Mouse (Mus musculus) heart, embryonic 14.5 days (tissue): ENCODE results near the gene Aamdc. TPM values are rescaled to one million over a fixed set of nuclear protein-coding genes. Genes with fewer than 3 reads are reported as not detected.

Experiments used
- ATAC-seq: fragments of 200-750 bp; cut with Nextera tagmentation; 2 replicates; pipeline ENCODE4 v1.8.0; 2017; ENCODE audit warnings: low read depth, moderate TSS enrichment; ENCODE audit not compliant: insufficient number of reproducible peaks, insufficient read depth, low FRiP score
- H3K27ac ChIP-seq, 2 experiments: fragments of 200-500 bp in 1 of 2; fragments of 300-500 bp in 1 of 2; sonication (generic) in 1 of 2; replicated peaks in 1 of 2; 2 replicates each; pipeline ENCODE4 v1.5.1; 2012 to 2014; ENCODE audit warnings: low read depth in 2 of 2, low read length in 2 of 2, control low read depth in 1 of 2, mild to moderate bottlenecking in 1 of 2, mixed read lengths in 1 of 2; ENCODE audit not compliant: control insufficient read depth in 1 of 2, insufficient read depth in 1 of 2
- H3K27me3 ChIP-seq: fragments of 300-500 bp; sonication (generic); 2 replicates; pipeline ENCODE4 v1.6.1; 2014; ENCODE audit warnings: mild to moderate bottlenecking, low read length, control low read depth; ENCODE audit not compliant: control insufficient read depth, insufficient read depth
- H3K36me3 ChIP-seq: fragments of 300-500 bp; sonication (generic); 2 replicates; pipeline ENCODE4 v1.6.1; 2014; ENCODE audit warnings: mild to moderate bottlenecking, control low read depth, low read length, mixed read lengths; ENCODE audit not compliant: control insufficient read depth, insufficient read depth
- H3K4me1 ChIP-seq, 2 experiments: fragments of 200-500 bp in 1 of 2; fragments of 300-500 bp in 1 of 2; sonication (generic) in 1 of 2; 2 replicates each; pipeline ENCODE4 v1.6.1; 2012 to 2014; ENCODE audit warnings: low read length in 2 of 2, control low read depth in 1 of 2, mixed read lengths in 1 of 2; ENCODE audit not compliant: control insufficient read depth in 2 of 2, insufficient read depth in 2 of 2
- H3K4me2 ChIP-seq: fragments of 300-500 bp; sonication (generic); 2 replicates; pipeline ENCODE4 v1.6.1; 2014; ENCODE audit warnings: mild to moderate bottlenecking, low read length
- H3K4me3 ChIP-seq, 2 experiments: fragments of 200-500 bp in 1 of 2; fragments of 300-500 bp in 1 of 2; sonication (generic) in 1 of 2; 2 replicates each; pipeline ENCODE4 v1.5.1; 2012 to 2014; ENCODE audit warnings: low read length in 2 of 2, mild to moderate bottlenecking in 2 of 2, control low read depth in 1 of 2, low read depth in 1 of 2, moderate library complexity in 1 of 2; ENCODE audit not compliant: control insufficient read depth in 1 of 2, insufficient read depth in 1 of 2
- H3K9ac ChIP-seq: fragments of 300-500 bp; sonication (generic); 2 replicates; pipeline ENCODE4 v1.6.1; 2014; ENCODE audit warnings: mild to moderate bottlenecking, low read length
- H3K9me3 ChIP-seq: fragments of 300-500 bp; sonication (generic); 2 replicates; pipeline ENCODE4 v1.6.1; 2016; ENCODE audit warnings: low read length, control low read depth; ENCODE audit not compliant: control insufficient read depth
- WGBS: fragments of 180-500 bp; shearing (Covaris S2); extraction: QIAGEN DNeasy Blood & Tissue Kit; methylation state at CpG from one replicate; pipeline ENCODE4 v1.1.7; 2014; 5-methylcytosine and 5-hydroxymethylcytosine counted together
- polyA plus RNA-seq: library from polyadenylated mRNA; unstranded; fragments of >200 nt; fragmentation: Nextera tagmentation; extraction: Ambion mirVana; gene quantifications from 2 replicates; pipeline ENCODE4 v1.2.1, GENCODE M21; 2014

Gene Aamdc
- polyA plus RNA-seq, 1 experiment from 2014 or later, result 58.3 TPM

GRCm38 (mm10) chr7:97569372-97569771 is 9.9 kb downstream of the Aamdc start:
- Histone ChIP-seq H3K4me2 (no peak overlapping the region), H3K27ac (no peak overlapping the region), H3K4me3 (no peak overlapping the region), H3K27me3 (no peaks in the 10 kb centered on the region), H3K9ac (no peak overlapping the region), H3K9me3 (no peaks in the 10 kb centered on the region), H3K4me1 (no peaks in the 10 kb centered on the region), H3K36me3 (peaks cover 6% of the 10 kb centered on the region; the same call in 1 of the 2 replicates)
- no peak for ATAC-seq
- WGBS, result 70% methylated on average over 4 of the region's 4 CpGs

GRCm38 (mm10) chr7:97563576-97563975 is 15.7 kb downstream of the Aamdc start:
- no peak overlapping the region for H3K4me2 ChIP-seq
- H3K36me3 ChIP-seq, result peaks cover 4% of the 10 kb centered on the region; the same call in 1 of the 2 replicates
- 76% methylated on average over 2 of the region's 2 CpGs for WGBS
- ATAC-seq, result no peak
- H3K27ac ChIP-seq, result no peak overlapping the region
- no peaks in the 10 kb centered on the region for H3K27me3 ChIP-seq
- no peak overlapping the region for H3K9ac ChIP-seq
- H3K9me3 ChIP-seq, result no peaks in the 10 kb centered on the region
- H3K4me3 ChIP-seq, result no peak overlapping the region
- no peaks in the 10 kb centered on the region for H3K4me1 ChIP-seq

- H3K36me3 ChIP-seq, result peaks cover 6% of the 10 kb centered on the region; the same call in 1 of the 2 replicates
- no peak for ATAC-seq
- H3K9ac ChIP-seq, result no peak overlapping the region
- no peaks in the 10 kb centered on the region for H3K9me3 ChIP-seq
- H3K4me2 ChIP-seq, result no peak overlapping the region
- H3K27ac ChIP-seq, result no peak overlapping the region
- WGBS, result 75% methylated on average over 9 of the region's 9 CpGs
- H3K4me3 ChIP-seq, result no peak overlapping the region
- H3K4me1 ChIP-seq, result no peaks in the 10 kb centered on the region
- H3K27me3 ChIP-seq, result no peaks in the 10 kb centered on the region
Observed at GRCm38 (mm10) chr7:97550673-97551072, 28.6 kb downstream of the Aamdc start.

GRCm38 (mm10) chr7:97549301-97549700 is 30.0 kb downstream of the Aamdc start:
- Histone ChIP-seq H3K4me2 (no peak overlapping the region), H3K36me3 (peaks cover 6% of the 10 kb centered on the region; the same call in 1 of the 2 replicates), H3K27ac (no peak overlapping the region), H3K9me3 (no peaks in the 10 kb centered on the region), H3K9ac (no peak overlapping the region), H3K4me3 (no peak overlapping the region), H3K4me1 (no peaks in the 10 kb centered on the region), H3K27me3 (no peaks in the 10 kb centered on the region)
- no peak for ATAC-seq
- WGBS, result 89% methylated on average over 10 of the region's 10 CpGs

- no peak overlapping the region for H3K9ac ChIP-seq
- no peaks in the 10 kb centered on the region for H3K9me3 ChIP-seq
- H3K4me3 ChIP-seq, result no peak overlapping the region
- H3K4me1 ChIP-seq, result no peaks in the 10 kb centered on the region
- no peaks in the 10 kb centered on the region for H3K27me3 ChIP-seq
- no peak for ATAC-seq
- H3K4me2 ChIP-seq, result no peak overlapping the region
- peaks cover 30% of the 10 kb centered on the region for H3K36me3 ChIP-seq
- WGBS, result 70% methylated on average over 2 of the region's 2 CpGs
- no peak overlapping the region for H3K27ac ChIP-seq
Observed at GRCm38 (mm10) chr7:97546462-97546861, 32.8 kb downstream of the Aamdc start.

- ATAC-seq, result no peak
- no peaks in the 10 kb centered on the region for H3K4me1 ChIP-seq
- H3K9me3 ChIP-seq, result no peaks in the 10 kb centered on the region
- H3K4me3 ChIP-seq, result no peak overlapping the region
- peaks cover 95% of the 10 kb centered on the region for H3K36me3 ChIP-seq
- H3K27ac ChIP-seq, result no peak overlapping the region
- no peak overlapping the region for H3K4me2 ChIP-seq
- H3K9ac ChIP-seq, result no peak overlapping the region
- no peaks in the 10 kb centered on the region for H3K27me3 ChIP-seq
- 96% methylated on average over 5 of the region's 5 CpGs for WGBS
Observed at GRCm38 (mm10) chr7:97536571-97536970, 42.7 kb downstream of the Aamdc start.

- Histone ChIP-seq H3K9me3 (no peaks in the 10 kb centered on the region), H3K36me3 (peaks cover 93% of the 10 kb centered on the region), H3K9ac (no peak overlapping the region), H3K27ac (no peak overlapping the region), H3K4me3 (no peak overlapping the region), H3K27me3 (no peaks in the 10 kb centered on the region), H3K4me1 (no peaks in the 10 kb centered on the region), H3K4me2 (no peak overlapping the region)
- WGBS, result 91% methylated on average over 5 of the region's 5 CpGs
- ATAC-seq, result no peak
Observed at GRCm38 (mm10) chr7:97535531-97535930, 43.8 kb downstream of the Aamdc start.

- peaks cover 66% of the 10 kb centered on the region for H3K36me3 ChIP-seq
Observed at GRCm38 (mm10) chr7:97519935-97520334, 59.4 kb downstream of the Aamdc start.

More at GRCm38 (mm10) chr7:97519935-97520334, 59.4 kb downstream of the Aamdc start:
- Histone ChIP-seq H3K27me3 (no peaks in the 10 kb centered on the region), H3K27ac (no peak overlapping the region), H3K9ac (no peak overlapping the region), H3K4me3 (no peak overlapping the region), H3K4me1 (peaks cover 0 to 5% of the 10 kb centered on the region in 2 experiments; a peak in 1 of 4 replicates), H3K4me2 (no peak overlapping the region), H3K9me3 (no peaks in the 10 kb centered on the region)
- ATAC-seq, result no peak
- 89% methylated on average over 2 of the region's 2 CpGs for WGBS
